Mouse (Mus musculus): Measurements from ENCODE around the gene Il12rb2. TPM values are rescaled to one million over a fixed set of nuclear protein-coding genes. Genes with fewer than 3 reads are reported as not detected.
A peak's percentile ranks its signal among the peaks of the same experiment; 100 is the strongest.

Il12rb2 gene
- total and polyA plus RNA-seq, 2 experiments from 2014 or later, result 0.61 TPM; not detected in 1

- WGBS, result 18% methylated on average over 10 of the region's 10 CpGs
- no peaks in the 10 kb centered on the region for H3K4me1 ChIP-seq (ENCODE audit: control insufficient read depth, insufficient read depth)
- no peaks in the 10 kb centered on the region for H3K27me3 ChIP-seq (ENCODE audit: control insufficient read depth, insufficient read depth, low read length)
- ATAC-seq (ENCODE audit: insufficient read depth, low read depth) (no peak), DNase-seq (ENCODE audit: low spot score) (peak; percentile 46)
- no peak overlapping the region for H3K9ac ChIP-seq (replicated peaks; ENCODE audit: low read depth, low read length)
- no peak overlapping the region for H3K4me3 ChIP-seq (ENCODE audit: low read depth, low read length)
- no peak overlapping the region for H3K4me2 ChIP-seq (ENCODE audit: low read depth, low read length)
- TF ChIP-seq CTCF (IDR thresholded peaks at IDR 0.05; ENCODE audit: low read depth), result peak; percentile 79
- TF ChIP-seq EP300 (IDR thresholded peaks at IDR 0.05; ENCODE audit: low read depth), result no peak
- H3K27ac ChIP-seq (ENCODE audit: low read depth), result no peak overlapping the region
- no peaks in the 10 kb centered on the region for H3K9me3 ChIP-seq (replicated peaks; ENCODE audit: control insufficient read depth, low read length)
- no peaks in the 10 kb centered on the region for H3K36me3 ChIP-seq (replicated peaks; ENCODE audit: control insufficient read depth, insufficient read depth, low read length)
These were observed 57.5 kb downstream of the Il12rb2 start for GRCm38 (mm10) chr6:67318451-67318850.

- Histone ChIP-seq H3K4me2 (ENCODE audit: low read depth, low read length) (no peak overlapping the region), H3K27ac (ENCODE audit: low read depth) (no peak overlapping the region), H3K9me3 (replicated peaks; ENCODE audit: control insufficient read depth, low read length) (no peaks in the 10 kb centered on the region), H3K4me3 (ENCODE audit: low read depth, low read length) (no peak overlapping the region), H3K9ac (replicated peaks; ENCODE audit: low read depth, low read length) (no peak overlapping the region), H3K36me3 (replicated peaks; ENCODE audit: control insufficient read depth, insufficient read depth, low read length) (no peaks in the 10 kb centered on the region), H3K27me3 (ENCODE audit: control insufficient read depth, insufficient read depth, low read length) (no peaks in the 10 kb centered on the region), H3K4me1 (ENCODE audit: control insufficient read depth, insufficient read depth) (no peaks in the 10 kb centered on the region)
- TF ChIP-seq EP300 (IDR thresholded peaks at IDR 0.05; ENCODE audit: low read depth) (no peak), CTCF (IDR thresholded peaks at IDR 0.05; ENCODE audit: low read depth) (no peak)
- WGBS, result 75% methylated on average over 8 of the region's 8 CpGs
- no peak for DNase-seq (ENCODE audit: low spot score)
- no peak for ATAC-seq (ENCODE audit: insufficient read depth, low read depth)
These were observed 58.1 kb downstream of the Il12rb2 start for GRCm38 (mm10) chr6:67317827-67318338.

GRCm38 (mm10) chr6:67317068-67317467 is 58.9 kb downstream of the Il12rb2 start:
- whole genome bisulfite sequencing, result 69% methylated on average over 5 of the region's 5 CpGs
- ATAC-seq (ENCODE audit: insufficient read depth, low read depth), result no peak

GRCm38 (mm10) chr6:67314697-67315096 is 61.3 kb downstream of the Il12rb2 start:
- no peak overlapping the region for H3K4me3 ChIP-seq (ENCODE audit: low read depth, low read length)
- DNase-seq (ENCODE audit: low spot score) (no peak), ATAC-seq (ENCODE audit: insufficient read depth, low read depth) (no peak)
- TF ChIP-seq CTCF (IDR thresholded peaks at IDR 0.05; ENCODE audit: low read depth), result no peak
- TF ChIP-seq EP300 (IDR thresholded peaks at IDR 0.05; ENCODE audit: low read depth), result no peak
- no peak overlapping the region for H3K4me2 ChIP-seq (ENCODE audit: low read depth, low read length)
- WGBS, result 65% methylated on average over 1 of the region's 1 CpGs
- no peak overlapping the region for H3K9ac ChIP-seq (replicated peaks; ENCODE audit: low read depth, low read length)
- H3K27me3 ChIP-seq (ENCODE audit: control insufficient read depth, insufficient read depth, low read length), result no peaks in the 10 kb centered on the region
- H3K9me3 ChIP-seq (replicated peaks; ENCODE audit: control insufficient read depth, low read length), result no peaks in the 10 kb centered on the region
- H3K36me3 ChIP-seq (replicated peaks; ENCODE audit: control insufficient read depth, insufficient read depth, low read length), result no peaks in the 10 kb centered on the region
- no peak overlapping the region for H3K27ac ChIP-seq (ENCODE audit: low read depth)
- H3K4me1 ChIP-seq (ENCODE audit: control insufficient read depth, insufficient read depth), result no peaks in the 10 kb centered on the region

More at GRCm38 (mm10) chr6:67317068-67317467, 58.9 kb downstream of the Il12rb2 start:
- DNase-seq (ENCODE audit: low spot score), result no peak
- no peak for TF ChIP-seq CTCF (IDR thresholded peaks at IDR 0.05; ENCODE audit: low read depth)
- no peak for TF ChIP-seq EP300 (IDR thresholded peaks at IDR 0.05; ENCODE audit: low read depth)
- Histone ChIP-seq H3K9ac (replicated peaks; ENCODE audit: low read depth, low read length) (no peak overlapping the region), H3K27me3 (ENCODE audit: control insufficient read depth, insufficient read depth, low read length) (no peaks in the 10 kb centered on the region), H3K36me3 (replicated peaks; ENCODE audit: control insufficient read depth, insufficient read depth, low read length) (no peaks in the 10 kb centered on the region), H3K27ac (ENCODE audit: low read depth) (no peak overlapping the region), H3K4me2 (ENCODE audit: low read depth, low read length) (no peak overlapping the region), H3K9me3 (replicated peaks; ENCODE audit: control insufficient read depth, low read length) (no peaks in the 10 kb centered on the region), H3K4me3 (ENCODE audit: low read depth, low read length) (no peak overlapping the region), H3K4me1 (ENCODE audit: control insufficient read depth, insufficient read depth) (no peaks in the 10 kb centered on the region)

- Histone ChIP-seq H3K27me3 (ENCODE audit: control insufficient read depth, insufficient read depth, low read length) (no peaks in the 10 kb centered on the region), H3K9me3 (replicated peaks; ENCODE audit: control insufficient read depth, low read length) (no peaks in the 10 kb centered on the region), H3K4me3 (ENCODE audit: low read depth, low read length) (no peak overlapping the region), H3K27ac (ENCODE audit: low read depth) (no peak overlapping the region), H3K4me2 (ENCODE audit: low read depth, low read length) (no peak overlapping the region), H3K4me1 (ENCODE audit: control insufficient read depth, insufficient read depth) (no peaks in the 10 kb centered on the region), H3K36me3 (replicated peaks; ENCODE audit: control insufficient read depth, insufficient read depth, low read length) (no peaks in the 10 kb centered on the region), H3K9ac (replicated peaks; ENCODE audit: low read depth, low read length) (no peak overlapping the region)
- TF ChIP-seq EP300 (IDR thresholded peaks at IDR 0.05; ENCODE audit: low read depth) (no peak), CTCF (IDR thresholded peaks at IDR 0.05; ENCODE audit: low read depth) (no peak)
- DNase-seq (ENCODE audit: low spot score) (no peak), ATAC-seq (ENCODE audit: insufficient read depth, low read depth) (no peak)
- WGBS, result 73% methylated on average over 3 of the region's 3 CpGs
These were observed 66.2 kb downstream of the Il12rb2 start for GRCm38 (mm10) chr6:67309752-67310151.

GRCm38 (mm10) chr6:67308994-67309393 is 67.0 kb downstream of the Il12rb2 start:
- no peak for ATAC-seq (ENCODE audit: insufficient read depth, low read depth)
- H3K4me2 ChIP-seq (ENCODE audit: low read depth, low read length), result no peak overlapping the region
- 71% methylated on average over 3 of the region's 3 CpGs for WGBS
- no peaks in the 10 kb centered on the region for H3K36me3 ChIP-seq (replicated peaks; ENCODE audit: control insufficient read depth, insufficient read depth, low read length)
- H3K9me3 ChIP-seq (replicated peaks; ENCODE audit: control insufficient read depth, low read length), result no peaks in the 10 kb centered on the region
- no peak overlapping the region for H3K9ac ChIP-seq (replicated peaks; ENCODE audit: low read depth, low read length)
- no peaks in the 10 kb centered on the region for H3K4me1 ChIP-seq (ENCODE audit: control insufficient read depth, insufficient read depth)
- no peak for DNase-seq (ENCODE audit: low spot score)
- H3K27ac ChIP-seq (ENCODE audit: low read depth), result no peak overlapping the region
- H3K27me3 ChIP-seq (ENCODE audit: control insufficient read depth, insufficient read depth, low read length), result no peaks in the 10 kb centered on the region
- TF ChIP-seq EP300 (IDR thresholded peaks at IDR 0.05; ENCODE audit: low read depth) (no peak), CTCF (IDR thresholded peaks at IDR 0.05; ENCODE audit: low read depth) (no peak)
- H3K4me3 ChIP-seq (ENCODE audit: low read depth, low read length), result no peak overlapping the region
